Mouse (Mus musculus): ENCODE data around the gene Rbm20. TPM values are rescaled to one million over a fixed set of nuclear protein-coding genes. Genes with fewer than 3 reads are reported as not detected.

Rbm20 gene
- polyA plus RNA-seq, 1 experiment from 2014 or later = 0.59 TPM

- Histone ChIP-seq H3K27ac (ENCODE audit: low read depth) (no peak overlapping the region), H3K4me3 (ENCODE audit: low read depth, low read length) (no peak overlapping the region), H3K9me3 (ENCODE audit: low read depth, low read length) (no peaks in the 10 kb centered on the region), H3K4me2 (no peak overlapping the region), H3K36me3 (ENCODE audit: insufficient read depth) (no peaks in the 10 kb centered on the region), H3K9ac (no peak overlapping the region), H3K27me3 (ENCODE audit: insufficient read depth, low read length) (no peaks in the 10 kb centered on the region), H3K4me1 (ENCODE audit: insufficient read depth) (no peaks in the 10 kb centered on the region)
- no peak for ATAC-seq (ENCODE audit: insufficient read depth)
- WGBS = 89% methylated on average over 9 of the region's 9 CpGs
- no peak for DNase-seq
- TF ChIP-seq CTCF (IDR thresholded peaks at IDR 0.05; ENCODE audit: low read depth) = no peak
These were observed 40.3 kb downstream of the Rbm20 start for GRCm38 (mm10) chr19:53717364-53717763.

- ATAC-seq (ENCODE audit: insufficient read depth) = no peak
- no peaks in the 10 kb centered on the region for H3K4me1 ChIP-seq (ENCODE audit: insufficient read depth)
- 87% methylated on average over 5 of the region's 5 CpGs for WGBS
These were observed 45.1 kb downstream of the Rbm20 start for GRCm38 (mm10) chr19:53722186-53722585.

GRCm38 (mm10) chr19:53724053-53724452, 46.9 kb downstream of the Rbm20 start:
- WGBS = 75% methylated on average over 5 of the region's 5 CpGs

More at GRCm38 (mm10) chr19:53722186-53722585, 45.1 kb downstream of the Rbm20 start:
- TF ChIP-seq CTCF (IDR thresholded peaks at IDR 0.05; ENCODE audit: low read depth) = no peak
- no peaks in the 10 kb centered on the region for H3K36me3 ChIP-seq (ENCODE audit: insufficient read depth)
- no peak for DNase-seq
- H3K27me3 ChIP-seq (ENCODE audit: insufficient read depth, low read length) = no peaks in the 10 kb centered on the region
- H3K27ac ChIP-seq (ENCODE audit: low read depth) = no peak overlapping the region
- no peak overlapping the region for H3K9ac ChIP-seq
- H3K4me2 ChIP-seq = no peak overlapping the region
- no peaks in the 10 kb centered on the region for H3K9me3 ChIP-seq (ENCODE audit: low read depth, low read length)
- no peak overlapping the region for H3K4me3 ChIP-seq (ENCODE audit: low read depth, low read length)

GRCm38 (mm10) chr19:53726340-53726739, 49.2 kb downstream of the Rbm20 start:
- ATAC-seq (ENCODE audit: insufficient read depth) = peak; percentile 45; the same call in 1 of the 2 replicates
- Histone ChIP-seq H3K27ac (ENCODE audit: low read depth) (no peak overlapping the region), H3K4me2 (no peak overlapping the region), H3K27me3 (ENCODE audit: insufficient read depth, low read length) (no peaks in the 10 kb centered on the region), H3K9ac (no peak overlapping the region), H3K4me1 (ENCODE audit: insufficient read depth) (no peaks in the 10 kb centered on the region), H3K36me3 (ENCODE audit: insufficient read depth) (no peaks in the 10 kb centered on the region), H3K4me3 (ENCODE audit: low read depth, low read length) (no peak overlapping the region), H3K9me3 (ENCODE audit: low read depth, low read length) (no peaks in the 10 kb centered on the region)
- 37% methylated on average over 12 of the region's 12 CpGs for WGBS
- DNase-seq = peak; percentile 41
- peak; percentile 35 for TF ChIP-seq CTCF (IDR thresholded peaks at IDR 0.05; ENCODE audit: low read depth)

More at GRCm38 (mm10) chr19:53724053-53724452, 46.9 kb downstream of the Rbm20 start:
- H3K9ac ChIP-seq = no peak overlapping the region
- no peaks in the 10 kb centered on the region for H3K9me3 ChIP-seq (ENCODE audit: low read depth, low read length)
- TF ChIP-seq CTCF (IDR thresholded peaks at IDR 0.05; ENCODE audit: low read depth) = no peak
- H3K27me3 ChIP-seq (ENCODE audit: insufficient read depth, low read length) = no peaks in the 10 kb centered on the region
- ATAC-seq (ENCODE audit: insufficient read depth) (no peak), DNase-seq (no peak)
- H3K4me3 ChIP-seq (ENCODE audit: low read depth, low read length) = no peak overlapping the region
- H3K36me3 ChIP-seq (ENCODE audit: insufficient read depth) = no peaks in the 10 kb centered on the region
- no peak overlapping the region for H3K4me2 ChIP-seq
- no peaks in the 10 kb centered on the region for H3K4me1 ChIP-seq (ENCODE audit: insufficient read depth)
- no peak overlapping the region for H3K27ac ChIP-seq (ENCODE audit: low read depth)

GRCm38 (mm10) chr19:53726755-53727154, 49.6 kb downstream of the Rbm20 start:
- 68% methylated on average over 11 of the region's 11 CpGs for WGBS
- ATAC-seq (ENCODE audit: insufficient read depth) (no peak), DNase-seq (no peak)
- Histone ChIP-seq H3K36me3 (ENCODE audit: insufficient read depth) (no peaks in the 10 kb centered on the region), H3K9me3 (ENCODE audit: low read depth, low read length) (no peaks in the 10 kb centered on the region), H3K9ac (no peak overlapping the region), H3K27ac (ENCODE audit: low read depth) (no peak overlapping the region), H3K4me2 (no peak overlapping the region), H3K4me3 (ENCODE audit: low read depth, low read length) (no peak overlapping the region), H3K4me1 (ENCODE audit: insufficient read depth) (no peaks in the 10 kb centered on the region), H3K27me3 (ENCODE audit: insufficient read depth, low read length) (no peaks in the 10 kb centered on the region)
- TF ChIP-seq CTCF (IDR thresholded peaks at IDR 0.05; ENCODE audit: low read depth) = no peak

- no peak for TF ChIP-seq CTCF (IDR thresholded peaks at IDR 0.05; ENCODE audit: low read depth)
- Histone ChIP-seq H3K4me2 (no peak overlapping the region), H3K4me1 (ENCODE audit: insufficient read depth) (no peaks in the 10 kb centered on the region), H3K9me3 (ENCODE audit: low read depth, low read length) (no peaks in the 10 kb centered on the region), H3K36me3 (ENCODE audit: insufficient read depth) (no peaks in the 10 kb centered on the region), H3K4me3 (ENCODE audit: low read depth, low read length) (no peak overlapping the region), H3K9ac (no peak overlapping the region), H3K27me3 (ENCODE audit: insufficient read depth, low read length) (no peaks in the 10 kb centered on the region), H3K27ac (ENCODE audit: low read depth) (no peak overlapping the region)
- DNase-seq (peak; percentile 60), ATAC-seq (ENCODE audit: insufficient read depth) (peak; percentile 53)
- WGBS = 43% methylated on average over 4 of the region's 4 CpGs
These were observed 50.2 kb downstream of the Rbm20 start for GRCm38 (mm10) chr19:53727277-53727676.

DNA sequence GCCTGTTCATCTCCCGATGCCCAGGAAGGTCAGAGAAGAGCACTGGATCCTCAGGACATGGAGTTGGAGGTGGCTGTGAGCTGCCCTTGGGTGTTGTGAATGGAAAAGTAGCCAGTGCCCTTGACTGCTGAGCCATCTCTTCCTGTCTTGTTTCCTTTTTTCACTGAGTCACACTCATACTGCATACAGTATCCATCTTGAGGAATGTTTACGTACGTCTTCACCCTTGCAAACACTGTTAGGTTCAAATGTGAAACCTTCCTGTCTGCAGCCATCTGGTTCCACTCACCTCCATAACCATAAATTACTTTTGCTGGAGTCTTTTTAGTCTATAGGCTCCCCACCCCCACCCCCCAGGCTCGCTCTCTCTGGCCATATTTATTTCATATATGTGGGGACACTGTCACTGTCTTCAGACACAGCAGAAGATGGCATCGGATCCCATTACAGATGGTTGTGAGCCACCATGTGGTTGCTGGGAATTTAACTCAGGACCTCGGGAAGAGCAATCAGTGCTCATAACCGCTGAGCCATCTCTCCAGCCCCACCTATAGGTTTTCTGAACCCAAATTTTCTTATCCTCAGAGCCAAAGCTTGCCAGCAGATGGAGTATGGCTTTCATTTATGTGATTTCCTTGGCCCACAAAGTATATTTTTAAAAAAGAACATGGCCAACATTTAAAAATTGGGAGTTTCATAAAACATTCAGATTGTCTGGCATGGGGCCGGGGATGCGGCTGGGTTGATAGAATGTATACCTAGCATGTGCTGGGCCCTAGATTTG, 51.0 kb downstream of the Rbm20 start:
- Histone ChIP-seq H3K9me3 (ENCODE audit: low read depth, low read length) (no peaks in the 10 kb centered on the region), H3K9ac (no peak overlapping the region), H3K27ac (ENCODE audit: low read depth) (no peak overlapping the region), H3K36me3 (ENCODE audit: insufficient read depth) (no peaks in the 10 kb centered on the region), H3K4me1 (ENCODE audit: insufficient read depth) (no peaks in the 10 kb centered on the region), H3K4me2 (no peak overlapping the region), H3K4me3 (ENCODE audit: low read depth, low read length) (no peak overlapping the region), H3K27me3 (ENCODE audit: insufficient read depth, low read length) (no peaks in the 10 kb centered on the region)
- ATAC-seq (ENCODE audit: insufficient read depth) = no peak
- 57% methylated on average over 9 of the region's 9 CpGs for WGBS
- TF ChIP-seq CTCF (IDR thresholded peaks at IDR 0.05; ENCODE audit: low read depth) = no peak
- DNase-seq = no peak
